12 mouse cellular contexts compared by ENCODE assay signal in genomic region chr2:64462466-64463114, GRCm38 (mm10).
A peak's percentile ranks its signal among the peaks of the same experiment; 100 is the strongest.
DNase-seq lines count a peak whose midpoint lies in the region; ATAC-seq and TF ChIP-seq lines count a peak whose summit lies in the region.
"Had no signal": no experiment of that assay in that cellular context is flagged by ENCODE, and none has a peak within 500 bp of the region (broad histone marks: within the 10 kb centered on the region; RNA-seq: fewer than 3 reads in every experiment).

No protein-coding gene starts in this region.

- no peaks in the 10 kb centered on the region for H3K36me3 ChIP-seq in lung, postnatal 0 days (ENCODE audit: insufficient read depth, low read length)
- H3K36me3 ChIP-seq in embryonic facial prominence, embryonic 14.5 days (ENCODE audit: control insufficient read depth, insufficient read depth, low read length), result no peaks in the 10 kb centered on the region
- no peaks in the 10 kb centered on the region for H3K36me3 ChIP-seq in hindbrain, embryonic 14.5 days (replicated peaks; ENCODE audit: control insufficient read depth, insufficient read depth)
- H3K36me3 ChIP-seq in heart, embryonic 11.5 days (ENCODE audit: control insufficient read depth, insufficient read depth, low read length), result no peaks in the 10 kb centered on the region
- H3K36me3 ChIP-seq: liver, embryonic 12.5 days; midbrain, embryonic 12.5 days had no signal

- no peak for TF ChIP-seq EP300 in lung, postnatal 0 days (IDR thresholded peaks at IDR 0.05)

- H3K27me3 ChIP-seq in lung, postnatal 0 days (replicated peaks; ENCODE audit: insufficient read depth, low read length), result no peaks in the 10 kb centered on the region
- no peaks in the 10 kb centered on the region for H3K27me3 ChIP-seq in embryonic facial prominence, embryonic 14.5 days (replicated peaks; ENCODE audit: control insufficient read depth, insufficient read depth, low read length)
- H3K27me3 ChIP-seq in hindbrain, embryonic 14.5 days (ENCODE audit: control insufficient read depth, insufficient read depth, low read length), result no peaks in the 10 kb centered on the region
- H3K27me3 ChIP-seq in heart, embryonic 11.5 days (ENCODE audit: control insufficient read depth, insufficient read depth, low read length), result no peaks in the 10 kb centered on the region
- H3K27me3 ChIP-seq: liver, embryonic 12.5 days; midbrain, embryonic 12.5 days had no signal

- TF ChIP-seq CTCF in lung, postnatal 0 days (IDR thresholded peaks at IDR 0.05), result no peak

- H3K9me3 ChIP-seq in lung, postnatal 0 days (ENCODE audit: low read length), result no peaks in the 10 kb centered on the region
- no peaks in the 10 kb centered on the region for H3K9me3 ChIP-seq in embryonic facial prominence, embryonic 14.5 days (ENCODE audit: control insufficient read depth, low read length)
- no peaks in the 10 kb centered on the region for H3K9me3 ChIP-seq in hindbrain, embryonic 14.5 days (ENCODE audit: control insufficient read depth, low read length)
- H3K9me3 ChIP-seq in heart, embryonic 11.5 days (replicated peaks; ENCODE audit: control insufficient read depth, low read length), result no peaks in the 10 kb centered on the region
- H3K9me3 ChIP-seq: liver, embryonic 12.5 days; midbrain, embryonic 12.5 days had no signal

- no peak for ATAC-seq in lung, postnatal 0 days
- ATAC-seq in embryonic facial prominence, embryonic 14.5 days (ENCODE audit: low read depth), result peak; percentile 63
- peak; percentile 76 for ATAC-seq in hindbrain, embryonic 14.5 days (ENCODE audit: low FRiP score)
- no peak for ATAC-seq in heart, embryonic 11.5 days (replicated peaks; ENCODE audit: insufficient number of reproducible peaks, low FRiP score, low TSS enrichment)
- ATAC-seq: liver, embryonic 12.5 days had no signal

- H3K4me3 ChIP-seq in lung, postnatal 0 days (ENCODE audit: low read depth, low read length), result no peak overlapping the region
- no peak overlapping the region for H3K4me3 ChIP-seq in embryonic facial prominence, embryonic 14.5 days (ENCODE audit: low read depth, low read length)
- H3K4me3 ChIP-seq in hindbrain, embryonic 14.5 days (replicated peaks; ENCODE audit: low read length), result no peak overlapping the region
- H3K4me3 ChIP-seq in heart, embryonic 11.5 days (ENCODE audit: low read depth, low read length), result no peak overlapping the region
- H3K4me3 ChIP-seq: liver, embryonic 12.5 days; midbrain, embryonic 12.5 days had no signal

- no peak overlapping the region for H3K27ac ChIP-seq in lung, postnatal 0 days (ENCODE audit: low read length)
- H3K27ac ChIP-seq in embryonic facial prominence, embryonic 14.5 days (replicated peaks; ENCODE audit: low read depth, low read length), result no peak overlapping the region
- no peak overlapping the region for H3K27ac ChIP-seq in hindbrain, embryonic 14.5 days
- H3K27ac ChIP-seq in heart, embryonic 11.5 days (ENCODE audit: low read depth, low read length), result no peak overlapping the region
- H3K27ac ChIP-seq: liver, embryonic 12.5 days; midbrain, embryonic 12.5 days had no signal

- peak; percentile 6 for DNase-seq in lung, postnatal 0 days (ENCODE audit: low spot score)
- DNase-seq in lung, postnatal 14 days, result no peak
- DNase-seq in embryonic facial prominence, embryonic 14.5 days (ENCODE audit: low spot score), result peak; percentile 77
- peak; percentile 50 for DNase-seq in hindbrain, embryonic 14.5 days (ENCODE audit: low spot score)
- peak; percentile 37 for DNase-seq in retina, embryonic 14.5 days (ENCODE audit: low spot score)
- no peak for DNase-seq in urinary bladder, postnatal 10 days (ENCODE audit: low spot score)
- DNase-seq: cerebellum, adult 8-10 months; right cerebral cortex, postnatal 4 days; thymus, adult 2 months had no signal

- H3K4me1 ChIP-seq in lung, postnatal 0 days (ENCODE audit: insufficient read depth, low read depth, low read length), result no peaks in the 10 kb centered on the region
- no peaks in the 10 kb centered on the region for H3K4me1 ChIP-seq in embryonic facial prominence, embryonic 14.5 days (ENCODE audit: control insufficient read depth, insufficient read depth, low read length)
- H3K4me1 ChIP-seq in hindbrain, embryonic 14.5 days (replicated peaks; ENCODE audit: control insufficient read depth, insufficient read depth, low read length), result no peaks in the 10 kb centered on the region
- no peaks in the 10 kb centered on the region for H3K4me1 ChIP-seq in heart, embryonic 11.5 days (ENCODE audit: control insufficient read depth, insufficient read depth, low read length)
- H3K4me1 ChIP-seq: liver, embryonic 12.5 days; midbrain, embryonic 12.5 days had no signal

- H3K4me2 ChIP-seq in lung, postnatal 0 days (replicated peaks; ENCODE audit: low read depth, low read length), result no peak overlapping the region
- no peak overlapping the region for H3K4me2 ChIP-seq in embryonic facial prominence, embryonic 14.5 days (ENCODE audit: low read depth, low read length)
- H3K4me2 ChIP-seq in hindbrain, embryonic 14.5 days (replicated peaks), result no peak overlapping the region
- H3K4me2 ChIP-seq in heart, embryonic 11.5 days, result no peak overlapping the region
- H3K4me2 ChIP-seq: liver, embryonic 12.5 days; midbrain, embryonic 12.5 days had no signal

- no peak overlapping the region for H3K9ac ChIP-seq in lung, postnatal 0 days (replicated peaks; ENCODE audit: low read depth)
- H3K9ac ChIP-seq in embryonic facial prominence, embryonic 14.5 days (ENCODE audit: low read depth, low read length), result no peak overlapping the region
- H3K9ac ChIP-seq in hindbrain, embryonic 14.5 days, result no peak overlapping the region
- H3K9ac ChIP-seq in heart, embryonic 11.5 days (ENCODE audit: low read depth, low read length), result no peak overlapping the region
- H3K9ac ChIP-seq: liver, embryonic 12.5 days; midbrain, embryonic 12.5 days had no signal

- WGBS in lung, postnatal 0 days, result 50% methylated on average over 8 of the region's 8 CpGs
- 57% methylated on average over 8 of the region's 8 CpGs for WGBS in embryonic facial prominence, embryonic 14.5 days
- WGBS in hindbrain, embryonic 14.5 days, result 53% methylated on average over 8 of the region's 8 CpGs
- 79% methylated on average over 8 of the region's 8 CpGs for WGBS in heart, embryonic 11.5 days (ENCODE audit: insufficient replicate concordance)

Comparison
In these comparisons a context has a peak if more than half of its experiments do, and no peak if none do; other contexts are left out.
1. DNase-seq: peak in lung, postnatal 0 days (single experiment), embryonic facial prominence, embryonic 14.5 days (single experiment), hindbrain, embryonic 14.5 days (single experiment) and retina, embryonic 14.5 days (single experiment); none in lung, postnatal 14 days (single experiment) and urinary bladder, postnatal 10 days (single experiment).
2. ATAC-seq: peak in embryonic facial prominence, embryonic 14.5 days (single experiment) and hindbrain, embryonic 14.5 days (single experiment); none in lung, postnatal 0 days (single experiment) and heart, embryonic 11.5 days (single experiment).